Mouse (Mus musculus) mature B cell (primary cell): ENCODE measurements around the gene Pip4p1.
"Not testable (repeated sequence)": the region's sequence is repeated elsewhere in the genome, so short reads cannot be mapped to it uniquely, and the experiment has no call there.

Source experiments
- in situ Hi-C: fragments of 300-500 bp; cut with MboI; formaldehyde crosslinking; loops from 2 replicates; pipeline ENCODE4 v1.14.3; 2019

Gene Pip4p1

DNA sequence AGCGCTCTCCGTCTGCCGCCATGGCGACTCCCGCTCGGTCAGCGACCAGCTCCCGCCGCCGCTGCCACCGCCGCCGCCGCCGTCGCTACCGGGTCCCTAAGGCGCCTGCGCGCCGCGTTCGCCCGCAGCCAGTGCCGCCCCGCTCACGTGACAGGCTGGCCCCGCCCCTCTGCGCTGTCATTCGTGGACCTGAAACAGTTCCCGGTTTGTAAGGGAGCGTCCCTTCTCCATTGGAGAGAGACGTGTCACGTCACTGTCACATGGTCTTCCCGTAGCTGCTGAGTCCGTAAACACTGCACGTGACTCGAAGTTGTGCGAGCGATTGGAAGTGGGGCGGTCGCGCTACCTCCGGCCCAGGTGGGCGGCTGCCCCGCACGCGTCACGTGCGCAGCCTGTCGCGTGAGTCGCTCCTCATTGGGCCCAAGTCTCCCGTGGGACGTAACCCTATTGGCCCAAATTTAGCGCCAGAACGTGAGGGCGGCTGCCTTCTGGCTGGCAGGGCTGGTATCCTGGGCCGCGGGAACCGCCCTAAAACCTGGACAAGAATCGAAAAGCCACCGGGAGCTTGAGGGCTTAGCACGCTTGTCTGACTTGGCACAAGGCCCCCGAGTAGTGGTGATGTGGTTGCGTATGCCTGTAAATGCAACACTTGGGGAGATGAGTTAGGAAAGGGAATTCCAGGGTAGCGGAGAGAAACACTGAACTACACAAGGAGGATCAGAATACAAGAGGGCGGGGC, at the start of gene Pip4p1, which contains the start of gene Pnp:
TSS of gene Pip4p1 (minus strand) at position 103 of the 739 bp plus-strand sequence.
TSS of gene Pnp (plus strand) at position 329 of the 739 bp plus-strand sequence.
- in situ Hi-C loops, result loop anchor here (10.0 kb wide), 1 partner anchor 126 kb away; the partner anchor contains the start of genes Ccnb1ip1 and Parp2

DNA sequence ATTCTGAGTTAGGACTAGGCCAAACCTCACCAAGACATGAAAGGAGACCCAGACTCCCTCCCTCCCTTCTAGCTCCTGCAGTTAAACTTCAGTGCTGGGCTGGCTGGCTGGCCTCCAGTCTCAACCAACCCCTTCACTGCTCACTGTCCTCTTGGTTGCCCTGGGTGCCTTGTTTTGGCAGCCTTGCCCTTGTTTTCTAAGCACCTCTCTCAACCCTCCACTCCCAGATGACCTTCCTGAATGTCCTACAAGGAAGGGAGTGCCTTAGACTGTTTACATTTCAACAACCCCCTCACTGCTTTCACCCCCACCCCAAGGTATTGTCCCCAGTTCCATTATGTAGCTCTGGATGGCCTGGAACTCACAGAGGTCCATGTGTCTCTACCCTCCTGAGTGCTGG, 49.0 kb upstream of the Pip4p1 start:
- in situ Hi-C loops, result no loop called here

DNA sequence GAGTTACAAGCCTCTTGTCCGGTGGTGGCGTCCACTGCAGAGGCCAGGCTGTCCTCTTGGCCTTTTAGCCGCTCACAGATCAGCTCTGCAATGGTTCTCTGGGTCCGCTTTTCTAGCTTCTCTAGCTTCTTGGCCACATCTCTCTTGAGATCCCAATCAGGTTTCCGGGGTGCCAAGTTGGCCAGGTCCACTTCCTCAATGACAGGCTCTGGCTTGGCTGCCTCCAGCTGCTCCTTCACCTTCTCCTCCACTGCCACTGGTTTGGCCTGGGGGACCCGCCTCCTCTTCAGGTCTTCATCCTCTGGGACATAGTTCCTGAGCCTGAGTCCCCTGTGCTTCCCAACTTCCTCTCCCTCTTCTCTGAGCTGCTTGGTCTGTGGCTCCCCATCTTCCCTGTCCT, 47.8 kb upstream of the Pip4p1 start:
- in situ Hi-C loops, result not testable (repeated sequence)

DNA sequence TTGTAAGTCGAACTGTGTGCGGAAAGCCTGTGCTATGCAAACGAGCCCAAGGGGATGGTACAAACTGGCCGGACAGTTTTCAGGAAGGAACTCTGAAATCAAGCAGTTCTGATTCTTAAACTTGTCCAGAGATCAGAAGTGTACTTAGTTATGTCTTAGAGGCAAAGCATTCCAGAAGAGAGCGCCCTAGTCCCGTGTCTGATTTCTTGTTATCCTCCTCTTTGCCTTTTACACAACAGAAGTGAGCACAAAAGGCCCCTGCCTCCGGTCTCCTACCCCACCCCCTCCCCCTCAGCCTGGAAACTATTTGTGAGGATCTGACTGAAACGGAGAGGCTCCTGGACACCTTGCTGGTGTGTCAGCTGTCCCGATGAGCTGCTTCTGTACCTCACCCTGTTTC, 46.0 kb upstream of the Pip4p1 start:
- in situ Hi-C loops, result no loop called here

DNA sequence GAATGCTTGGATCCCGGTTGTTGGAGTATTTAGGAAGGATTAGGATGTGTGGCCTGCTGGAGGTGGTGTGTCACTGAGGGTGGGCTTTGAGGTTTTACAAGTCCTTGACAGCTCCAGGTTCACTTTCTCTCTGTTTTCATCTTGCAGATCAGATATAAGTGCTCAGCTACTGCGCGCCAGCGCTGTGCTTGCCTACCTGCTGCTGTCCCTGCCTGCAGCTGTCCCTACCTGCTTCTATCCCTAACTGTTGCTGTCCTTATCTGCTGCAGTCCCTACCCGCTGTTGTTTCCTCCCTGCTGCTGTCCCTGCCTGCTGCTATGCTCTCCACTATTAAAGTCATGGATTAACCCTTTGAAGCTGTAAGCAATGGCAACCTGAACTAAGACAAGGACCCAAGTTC, 44.3 kb upstream of the Pip4p1 start:
- in situ Hi-C loops, result no loop called here

DNA sequence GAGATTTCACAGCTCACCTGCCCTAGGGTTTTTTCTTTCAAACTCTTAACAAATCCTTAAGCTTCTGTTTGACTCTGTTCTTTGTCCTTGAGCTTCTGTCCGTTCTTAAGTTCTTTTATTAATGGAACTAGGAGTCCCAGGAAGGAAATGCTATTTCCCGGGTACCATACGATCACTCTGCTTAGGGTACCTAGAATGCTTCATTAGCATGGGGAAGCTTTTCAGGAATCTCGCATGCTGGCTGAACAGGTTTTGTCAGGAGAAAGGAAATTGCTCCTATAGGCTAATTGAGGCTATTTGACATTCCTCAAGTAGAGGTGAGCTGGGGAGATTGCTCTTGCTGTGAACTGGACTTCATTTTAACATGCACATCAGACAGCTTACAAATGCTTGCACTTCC, 43.0 kb upstream of the Pip4p1 start:
- in situ Hi-C loops, result no loop called here

DNA sequence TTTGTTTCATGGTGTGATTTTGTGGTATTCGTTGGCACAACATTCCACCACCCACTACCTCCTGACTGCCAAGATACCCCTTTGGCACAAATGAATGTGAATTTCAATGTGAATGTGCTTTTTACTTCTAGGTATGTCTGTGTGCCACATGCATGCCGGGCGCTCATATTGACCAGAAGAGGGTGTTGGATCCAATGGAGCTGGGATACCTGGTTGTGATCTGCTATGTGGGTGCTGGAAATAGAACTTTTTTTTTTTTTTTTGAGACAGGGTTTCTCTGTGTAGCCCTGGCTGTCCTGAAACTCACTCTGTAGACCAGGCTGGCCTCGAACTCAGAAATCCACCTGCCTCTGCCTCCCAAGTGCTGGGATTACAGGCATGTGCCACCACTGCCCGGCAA, 42.4 kb upstream of the Pip4p1 start:
- in situ Hi-C loops, result not testable (repeated sequence)

DNA sequence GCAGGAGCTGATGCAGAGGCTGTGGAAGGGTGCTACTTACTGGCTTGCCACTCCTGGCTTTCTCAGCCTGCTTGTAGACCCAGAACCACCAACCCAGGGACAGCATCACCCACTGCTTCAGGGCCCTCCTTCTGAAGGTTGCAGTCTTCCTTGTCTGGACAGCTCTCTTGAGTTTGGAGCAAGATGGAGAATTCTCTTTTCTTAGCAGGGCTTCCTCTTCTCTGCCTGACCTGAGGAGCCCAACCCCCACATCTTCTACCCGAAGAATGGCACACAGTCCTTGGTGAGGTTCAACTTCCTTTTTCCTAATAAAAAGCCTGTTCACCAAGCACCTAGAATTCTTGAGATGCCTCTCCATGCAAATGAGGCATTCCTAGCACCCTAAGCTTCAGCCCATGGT, 40.2 kb upstream of the Pip4p1 start:
- in situ Hi-C loops, result no loop called here

DNA sequence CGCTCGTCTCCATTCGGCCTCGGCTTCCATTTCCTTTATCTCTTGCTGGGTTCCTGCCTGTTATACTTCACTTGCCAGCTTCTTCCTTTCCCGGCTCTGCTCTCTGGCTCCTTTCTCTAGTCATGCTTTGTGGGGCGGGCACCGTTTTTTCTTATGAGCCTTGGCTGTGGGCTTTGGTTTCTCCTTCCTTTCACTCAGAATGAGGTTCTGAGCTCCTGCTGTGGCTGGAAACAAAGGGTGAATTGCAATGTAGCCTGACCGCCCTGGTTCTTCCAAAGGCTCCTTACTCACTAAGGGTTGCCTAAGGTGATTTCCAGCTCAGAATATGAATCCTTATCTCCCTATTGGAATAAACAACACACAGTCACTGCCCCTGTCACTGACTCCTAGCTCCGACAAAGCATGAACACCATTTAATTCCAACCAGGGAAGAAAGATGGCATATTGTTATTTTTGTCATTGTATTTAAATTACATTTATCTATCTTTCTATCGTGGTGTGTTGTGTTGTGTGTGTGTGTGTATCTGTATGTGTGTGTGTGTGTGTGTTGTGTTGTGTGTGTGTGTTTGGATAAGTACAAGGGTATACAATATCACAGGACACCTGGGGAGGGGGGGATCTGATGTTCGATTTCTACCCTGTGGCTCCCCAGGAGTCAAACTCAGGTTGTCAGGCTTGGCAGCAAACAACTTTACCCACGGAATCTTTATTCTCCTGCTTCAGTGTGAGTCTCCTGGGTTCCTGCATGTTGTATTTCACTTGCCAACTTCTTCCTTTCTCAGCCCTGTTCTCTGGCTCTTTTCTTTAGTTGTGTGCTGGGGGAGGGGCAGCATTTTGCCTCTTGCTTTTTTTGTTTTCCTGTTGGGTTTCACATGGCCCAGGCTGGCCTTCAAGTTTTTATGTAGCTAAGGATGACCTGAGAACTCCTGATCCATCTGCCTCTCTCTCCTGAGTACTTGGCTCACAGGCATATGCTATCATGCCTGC, 39.2 kb upstream of the Pip4p1 start:
- in situ Hi-C loops, result no loop called here

DNA sequence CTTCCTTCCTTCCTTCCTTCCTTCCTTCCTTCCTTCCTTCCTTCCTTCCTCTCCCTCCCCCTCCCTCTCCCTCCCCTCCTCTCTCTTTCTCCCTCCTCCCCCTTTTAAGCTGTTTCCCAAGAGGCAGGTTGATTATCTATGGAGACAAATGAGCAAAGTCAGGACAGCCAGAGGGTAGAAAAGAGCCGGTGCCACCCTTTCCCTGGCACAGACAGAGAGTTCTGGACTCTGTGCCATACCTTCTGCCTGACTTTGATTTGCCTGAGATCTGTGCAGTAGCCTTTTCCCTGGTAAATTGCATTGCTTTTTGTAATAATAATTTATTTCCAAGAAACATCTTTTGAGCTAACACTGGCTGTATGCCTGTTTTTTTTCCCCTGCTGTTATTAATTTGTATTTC, 38.4 kb upstream of the Pip4p1 start:
- in situ Hi-C loops, result no loop called here

DNA sequence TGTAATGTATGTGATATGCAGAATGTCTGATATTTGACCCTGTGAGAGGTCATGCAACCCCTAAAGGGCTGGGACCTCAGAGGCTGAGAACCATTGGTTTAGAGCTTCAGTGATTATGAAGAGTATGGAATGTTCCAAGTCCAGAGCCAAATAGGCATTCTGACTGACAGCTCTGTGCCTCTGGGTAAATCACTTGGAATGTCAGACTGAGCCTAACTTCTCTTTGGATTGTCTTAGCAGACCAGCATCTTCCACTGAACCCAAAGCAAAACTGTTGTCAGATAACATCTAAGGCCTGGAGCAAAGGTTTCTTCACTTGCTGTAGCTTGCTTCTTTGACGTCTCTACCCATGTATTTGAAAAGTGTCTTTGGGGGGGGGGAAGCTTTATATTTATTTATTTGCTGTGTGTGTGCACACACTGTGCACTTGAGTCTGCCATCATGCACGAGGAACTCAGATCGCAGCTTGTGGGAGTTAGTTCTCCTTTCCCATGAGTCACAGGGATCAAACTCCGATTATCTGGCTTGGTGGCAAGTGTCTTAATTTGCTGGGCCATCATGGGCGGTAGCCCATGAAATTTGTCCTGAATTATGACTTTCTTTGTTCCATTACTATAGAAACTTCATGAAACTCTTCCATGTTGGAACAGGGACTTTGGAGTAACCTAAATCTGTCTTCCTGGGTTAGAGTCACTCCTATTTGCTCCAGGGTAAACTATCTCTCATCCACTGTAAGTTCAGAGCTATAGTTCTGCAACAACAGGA, 37.7 kb upstream of the Pip4p1 start:
- in situ Hi-C loops, result no loop called here

DNA sequence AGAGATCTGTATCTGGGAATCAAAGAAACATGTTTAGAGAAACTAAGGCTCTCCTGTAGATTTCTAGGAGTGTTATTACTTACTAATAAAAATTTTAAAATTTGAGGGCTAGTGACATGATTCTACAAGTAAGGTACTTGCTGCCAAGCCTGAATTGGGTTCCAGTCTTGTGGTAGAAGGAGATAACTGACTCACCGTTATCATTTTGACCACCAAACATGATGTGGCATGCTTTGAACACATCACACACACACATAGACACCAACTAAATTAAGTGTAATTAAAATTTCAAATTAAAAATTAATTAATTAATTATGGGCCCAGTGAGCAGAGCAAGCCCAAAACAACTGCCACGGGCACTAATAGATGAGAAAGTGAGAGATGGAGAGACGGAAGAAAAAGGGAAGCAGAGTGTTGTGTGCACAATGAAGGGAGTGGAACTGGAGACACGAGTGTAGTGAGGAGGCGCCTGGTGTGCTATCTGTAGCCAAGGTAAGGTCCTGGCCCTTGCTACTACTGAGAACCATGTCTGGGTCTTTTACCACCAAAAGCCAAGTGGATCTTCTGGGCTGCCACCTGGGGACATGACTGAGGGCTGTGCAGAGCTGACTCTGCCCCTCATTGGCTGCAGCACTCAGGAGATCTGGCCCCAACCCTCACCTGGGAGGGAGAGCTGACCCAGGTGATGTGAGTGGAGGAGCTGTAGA, 27.8 kb upstream of the Pip4p1 start:
- in situ Hi-C loops, result not testable (repeated sequence)

DNA sequence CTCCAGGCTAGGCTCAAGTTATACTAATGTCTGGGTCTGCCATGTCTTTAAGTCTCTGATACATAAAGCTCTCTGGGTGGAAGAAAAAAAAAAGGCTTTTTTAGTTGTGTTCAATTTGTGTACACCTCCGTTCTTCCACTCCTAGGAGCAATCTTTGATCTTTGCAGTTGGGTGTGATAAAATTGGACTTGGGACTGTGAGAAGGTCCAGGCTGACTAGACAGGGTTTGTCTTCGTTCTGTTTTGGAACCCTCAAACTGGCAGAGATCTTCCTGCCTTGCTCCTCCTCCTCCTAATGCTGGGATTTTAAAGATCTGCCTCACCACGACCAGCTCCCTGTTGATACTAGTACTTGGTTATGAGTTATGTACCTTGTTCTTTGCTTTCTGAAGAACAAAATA, 26.5 kb upstream of the Pip4p1 start:
- in situ Hi-C loops, result not testable (repeated sequence)

DNA sequence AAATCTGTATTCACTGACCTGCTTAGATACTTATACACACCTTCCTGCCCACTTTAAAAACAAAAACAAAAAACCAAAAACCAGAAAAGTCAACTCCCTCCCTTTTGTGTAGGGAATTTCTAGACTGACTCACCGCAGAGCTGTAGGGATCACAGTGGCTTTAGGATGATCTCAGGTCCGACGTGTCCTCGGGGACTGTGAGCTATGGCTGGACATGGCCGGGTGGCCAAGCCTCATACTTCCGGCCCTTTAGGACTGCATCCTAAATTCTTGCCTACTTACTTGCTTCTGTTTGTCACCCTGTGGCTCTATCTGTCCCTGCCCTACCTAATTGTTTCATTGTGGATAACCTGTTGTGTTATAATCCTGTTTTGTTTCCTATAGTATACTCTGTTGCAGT, 26.1 kb upstream of the Pip4p1 start:
- in situ Hi-C loops, result not testable (repeated sequence)

DNA sequence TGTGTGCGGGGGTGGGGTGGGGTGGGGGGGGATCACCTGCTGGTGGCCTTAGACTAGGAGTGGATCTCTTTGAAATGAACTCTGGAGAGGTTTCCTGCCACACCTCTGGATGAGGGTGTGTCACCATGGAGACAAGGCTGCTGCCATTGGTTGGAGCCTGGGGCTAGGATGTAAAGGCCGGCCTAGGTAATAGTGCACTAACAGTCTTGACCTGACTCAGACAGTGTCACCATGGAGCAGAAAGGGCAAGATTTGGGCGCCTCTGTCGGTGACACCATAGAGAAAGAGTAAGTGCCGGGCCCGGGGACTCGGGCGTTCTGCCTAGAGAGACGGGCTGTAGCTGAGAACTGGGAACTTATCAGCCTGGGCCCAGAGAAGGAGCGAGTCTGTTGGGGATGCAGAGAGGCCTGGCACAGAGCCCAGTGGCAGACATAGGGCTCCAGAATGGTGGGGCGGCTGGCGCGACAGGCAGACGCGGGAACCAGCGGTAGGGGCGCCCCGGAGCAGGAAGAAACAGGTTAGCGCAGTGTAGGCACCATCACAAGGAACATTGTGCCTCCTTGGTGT, 25.4 kb upstream of the Pip4p1 start, which contains the start of gene Pnp2:
TSS of gene Pnp2 (plus strand) at position 51 of the 567 bp plus-strand sequence.
- in situ Hi-C loops, result not testable (repeated sequence)

DNA sequence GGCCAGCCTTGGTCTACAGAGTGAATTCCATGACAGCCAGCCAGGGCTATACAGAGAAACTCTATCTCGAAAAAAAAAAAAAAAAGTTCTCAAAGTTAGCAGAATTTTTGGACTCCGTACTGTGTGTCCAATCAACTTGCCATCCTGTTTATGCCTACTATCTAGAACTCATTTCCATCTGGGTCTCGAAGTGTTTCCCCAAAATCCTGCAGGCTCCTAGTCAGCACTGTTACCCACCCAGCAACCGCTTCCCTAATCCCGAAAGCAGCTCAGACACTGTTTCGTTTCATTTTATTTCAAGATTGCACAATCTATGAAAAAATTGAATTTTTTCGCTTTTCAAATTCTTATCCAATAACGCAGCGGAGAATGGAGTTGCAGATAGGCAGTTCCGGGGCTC, 24.8 kb upstream of the Pip4p1 start:
- in situ Hi-C loops, result no loop called here

DNA sequence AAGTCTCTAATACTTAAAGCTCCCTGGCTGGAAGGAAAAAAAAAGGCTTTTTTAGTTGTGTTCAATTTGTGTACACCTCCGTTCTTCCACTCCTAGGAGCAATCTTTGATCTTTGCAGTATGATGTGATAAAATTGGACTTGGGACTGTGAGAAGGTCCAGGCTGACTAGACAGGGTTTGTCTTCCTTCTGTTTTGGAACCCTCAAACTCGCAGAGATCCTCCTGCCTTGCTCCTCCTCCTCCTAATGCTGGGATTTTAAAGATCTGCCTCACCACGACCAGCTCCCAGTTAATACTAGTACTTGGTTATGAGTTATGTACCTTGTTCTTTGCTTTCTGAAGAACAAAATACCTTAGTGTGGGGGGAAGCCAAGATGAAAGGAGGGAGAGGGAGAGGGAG, 14.9 kb upstream of the Pip4p1 start:
- in situ Hi-C loops, result not testable (repeated sequence)

DNA sequence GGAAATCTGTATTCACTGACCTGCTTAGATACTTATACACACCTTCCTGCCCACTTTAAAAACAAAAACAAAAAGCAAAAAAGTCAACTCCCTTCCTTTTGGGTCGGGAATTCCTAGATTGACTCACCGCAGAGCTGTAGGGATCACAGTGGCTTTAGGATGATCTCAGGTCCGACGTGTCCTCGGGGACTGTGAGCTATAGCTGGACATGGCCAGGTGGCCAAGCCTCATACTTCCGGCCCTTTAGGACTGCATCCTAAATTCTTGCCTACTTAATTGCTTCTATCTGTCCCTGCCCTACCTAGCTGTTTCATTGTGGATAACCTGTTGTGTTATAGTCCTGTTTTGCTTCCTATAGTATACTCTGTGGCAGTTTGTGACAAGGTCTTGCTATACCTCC, 14.4 kb upstream of the Pip4p1 start:
- in situ Hi-C loops, result not testable (repeated sequence)

DNA sequence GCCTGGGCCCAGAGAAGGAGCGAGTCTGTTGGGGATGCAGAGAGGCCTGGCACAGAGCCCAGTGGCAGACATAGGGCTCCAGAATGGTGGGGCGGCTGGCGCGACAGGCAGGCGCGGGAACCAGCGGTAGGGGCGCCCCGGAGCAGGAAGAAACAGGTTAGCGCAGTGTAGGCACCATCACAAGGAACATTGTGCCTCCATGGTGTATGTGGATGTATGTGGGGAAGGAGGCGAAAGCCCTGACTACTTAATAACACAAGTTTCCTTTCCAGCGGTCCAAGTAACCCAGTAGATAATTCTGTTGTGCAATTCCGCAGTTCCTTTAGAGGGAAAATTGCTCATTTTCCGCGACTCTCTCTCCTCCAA, 14.0 kb upstream of the Pip4p1 start:
- in situ Hi-C loops, result not testable (repeated sequence)

DNA sequence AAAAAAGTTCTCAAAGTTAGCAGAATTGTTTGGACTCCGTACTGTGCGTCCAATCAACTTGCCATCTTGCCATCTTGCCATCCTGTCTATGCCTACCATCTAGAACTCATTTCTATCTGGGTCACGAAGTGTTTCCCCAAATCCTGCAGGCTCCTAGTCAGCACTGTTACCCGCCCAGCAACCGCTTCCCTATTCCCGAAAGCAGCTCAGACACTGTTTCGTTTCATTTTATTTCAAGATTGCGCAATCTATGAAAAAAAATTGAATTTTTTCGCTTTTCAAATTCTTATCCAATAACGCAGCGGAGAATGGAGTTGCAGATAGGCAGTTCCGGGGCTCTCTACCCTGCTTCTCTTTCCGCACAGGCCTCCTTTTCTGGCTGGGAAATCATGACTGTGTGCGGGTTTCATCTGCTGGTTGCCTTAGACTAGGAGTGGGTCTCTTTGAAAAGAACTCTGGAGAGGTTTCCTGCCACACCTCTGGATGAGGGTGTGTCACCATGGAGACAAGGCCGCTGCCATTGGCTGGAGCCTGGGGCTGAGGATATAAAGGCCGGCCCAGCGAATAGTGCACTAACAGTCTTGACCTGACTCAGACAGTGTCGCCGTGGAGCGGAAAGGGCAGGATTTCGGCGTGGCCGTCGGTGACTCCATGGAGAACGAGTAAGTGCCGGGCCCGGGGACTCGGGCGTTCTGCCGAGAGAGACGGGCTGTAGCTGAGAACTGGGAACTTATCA, 13.4 kb upstream of the Pip4p1 start, which contains the start of gene Gm49342:
TSS of gene Gm49342 (plus strand) at position 586 of the 736 bp plus-strand sequence.
- in situ Hi-C loops, result no loop called here
